Mouse (Mus musculus) MN1 (cell line): Measurements from ENCODE around the gene Cebpe.

Experiments
- DNase-seq: peaks from one replicate; pipeline ENCODE4 v3.0.0-alpha.2; 2016; ENCODE audit warnings: low spot score

Cebpe gene

DNA sequence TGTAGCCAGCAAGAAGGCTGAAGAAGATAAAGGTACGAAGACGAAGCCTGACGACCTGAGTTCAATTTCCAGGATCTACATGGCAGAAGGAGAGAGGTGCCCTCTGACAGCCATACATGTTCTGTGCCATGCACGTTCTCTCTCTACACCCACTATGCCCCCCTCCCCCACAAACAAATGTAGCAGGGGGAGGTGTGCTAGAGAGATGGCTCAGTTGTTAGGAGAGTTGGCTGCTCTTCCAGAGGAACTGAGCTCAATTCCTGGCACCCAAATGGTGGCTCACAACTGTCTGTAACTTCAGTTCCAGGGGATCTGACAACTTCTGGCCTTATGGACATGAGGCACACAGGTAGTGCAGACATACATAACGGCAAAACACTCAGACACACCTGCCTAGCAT lies 35.7 kb downstream of the Cebpe start:
- DNase-seq: no peak

DNA sequence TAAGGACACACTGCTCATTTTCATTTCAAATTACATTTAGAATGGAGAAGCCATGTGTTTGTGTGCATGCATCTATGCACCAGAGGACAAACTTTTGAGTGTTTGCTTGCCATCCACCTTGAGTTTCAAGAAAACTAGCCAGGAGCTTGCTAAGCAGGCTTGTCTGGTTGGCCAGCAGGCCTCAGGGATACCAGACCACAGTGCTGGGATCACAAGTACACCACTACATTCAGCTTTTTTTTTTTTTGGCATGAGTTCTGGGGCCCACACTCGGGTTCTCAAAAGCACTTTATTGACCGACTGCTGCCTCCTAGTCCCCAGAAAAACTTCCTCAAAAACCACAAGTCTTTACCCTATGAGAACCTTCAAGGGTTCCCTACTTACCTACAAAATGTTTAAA lies 37.7 kb downstream of the Cebpe start:
- no peak for DNase-seq

DNA sequence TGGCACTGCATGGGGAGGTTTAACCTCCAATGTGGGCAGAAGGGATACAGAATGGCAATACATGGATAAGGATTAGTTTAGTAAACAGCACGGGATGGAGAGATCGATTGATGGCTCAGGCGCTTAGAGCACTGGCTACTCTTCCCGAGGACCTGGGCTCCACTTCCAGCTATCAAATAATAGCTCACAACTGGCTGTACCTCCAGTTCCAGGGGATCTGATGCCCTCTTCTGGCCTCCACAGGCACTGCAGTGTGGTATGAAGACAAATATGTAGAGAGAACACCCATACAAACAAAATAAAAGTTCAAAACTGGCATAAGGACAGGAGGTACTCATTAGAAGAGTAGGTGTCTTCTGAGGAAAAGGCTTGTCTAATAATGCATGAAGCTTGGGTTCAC lies 42.6 kb downstream of the Cebpe start:
- no peak for DNase-seq

DNA sequence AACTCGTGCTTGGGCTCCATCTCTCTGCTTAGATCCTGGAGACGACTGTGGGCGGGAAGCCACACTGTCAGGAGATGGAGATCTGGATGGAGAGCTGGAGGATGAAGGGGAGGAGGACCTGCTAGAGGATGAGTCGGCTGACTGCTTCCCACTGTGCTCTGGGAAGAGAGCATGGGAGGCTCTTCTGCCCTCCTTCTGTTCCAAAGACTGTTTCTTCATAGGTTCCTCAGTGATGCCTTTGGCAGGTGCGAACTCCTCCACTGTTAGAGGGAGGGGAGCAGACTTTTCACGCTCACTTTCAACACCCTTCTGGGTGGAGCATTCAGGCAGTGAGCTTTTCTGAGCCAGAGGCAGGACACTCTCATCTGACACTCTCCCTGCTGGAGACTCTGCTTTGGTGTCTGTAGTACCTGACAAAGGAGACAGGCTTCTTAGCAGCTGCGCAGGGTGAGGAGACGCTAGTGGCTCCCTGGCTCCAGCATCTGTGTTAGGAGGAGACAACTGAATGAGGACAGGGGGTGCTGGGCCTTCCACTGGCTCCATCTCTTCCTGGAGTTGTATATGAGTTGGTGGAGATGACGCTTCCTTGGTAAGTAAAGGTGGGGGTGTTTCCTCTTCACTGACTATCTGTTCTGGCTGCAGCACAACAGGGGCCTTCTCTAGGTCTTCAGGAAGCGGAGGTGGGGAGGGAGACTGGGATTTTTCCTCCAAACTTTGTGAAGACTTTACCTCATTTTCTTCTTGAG lies 47.3 kb downstream of the Cebpe start:
- DNase-seq: no peak
